Mouse (Mus musculus) right cerebral cortex, postnatal 25 days (tissue): ENCODE results near the gene Rps6ka2.
"Not testable (repeated sequence)": the region's sequence is repeated elsewhere in the genome, so short reads cannot be mapped to it uniquely, and the experiment has no call there.

Experiments used
- DNase-seq: peaks from one replicate; pipeline ENCODE4 v3.0.0; 2022

Gene Rps6ka2

GRCm38 (mm10) chr17:7169627-7170303 lies at the start of gene Rps6ka2:
TSS of gene Rps6ka2 (plus strand) at chr17:7170115.
- DNase-seq, result peak; percentile 96

- not testable (repeated sequence) for DNase-seq
Measured at GRCm38 (mm10) chr17:7120835-7121234, 49.1 kb upstream of the Rps6ka2 start.

- DNase-seq, result not testable (repeated sequence)
Measured at GRCm38 (mm10) chr17:7122554-7122953, 47.4 kb upstream of the Rps6ka2 start.

GRCm38 (mm10) chr17:7126475-7126874 lies 43.4 kb upstream of the Rps6ka2 start:
- DNase-seq, result not testable (repeated sequence)

GRCm38 (mm10) chr17:7134002-7134401 lies 35.9 kb upstream of the Rps6ka2 start:
- not testable (repeated sequence) for DNase-seq

GRCm38 (mm10) chr17:7135277-7135676 lies 34.6 kb upstream of the Rps6ka2 start:
- DNase-seq, result not testable (repeated sequence)

GRCm38 (mm10) chr17:7138186-7138925 lies 31.6 kb upstream of the Rps6ka2 start:
- DNase-seq, result no peak

GRCm38 (mm10) chr17:7140399-7141174 lies 29.3 kb upstream of the Rps6ka2 start:
- no peak for DNase-seq

- DNase-seq, result no peak
Measured at GRCm38 (mm10) chr17:7142367-7142766, 27.5 kb upstream of the Rps6ka2 start.

- no peak for DNase-seq
Measured at GRCm38 (mm10) chr17:7143885-7144518, 25.9 kb upstream of the Rps6ka2 start.

GRCm38 (mm10) chr17:7145373-7146058 lies 24.4 kb upstream of the Rps6ka2 start:
- DNase-seq, result no peak

GRCm38 (mm10) chr17:7146479-7146878 lies 23.4 kb upstream of the Rps6ka2 start:
- no peak for DNase-seq

GRCm38 (mm10) chr17:7147920-7148321 lies 22.0 kb upstream of the Rps6ka2 start:
- DNase-seq, result no peak

GRCm38 (mm10) chr17:7149328-7150195 lies 20.4 kb upstream of the Rps6ka2 start:
- no peak for DNase-seq

GRCm38 (mm10) chr17:7151446-7152100 lies 18.3 kb upstream of the Rps6ka2 start:
- no peak for DNase-seq

- DNase-seq, result no peak
Measured at GRCm38 (mm10) chr17:7152662-7153061, 17.3 kb upstream of the Rps6ka2 start.

- no peak for DNase-seq
Measured at GRCm38 (mm10) chr17:7163955-7164354, 6.0 kb upstream of the Rps6ka2 start.

- no peak for DNase-seq
Measured at GRCm38 (mm10) chr17:7165524-7165923, 4.4 kb upstream of the Rps6ka2 start.

GRCm38 (mm10) chr17:7168961-7169626 lies 821 bp upstream of the Rps6ka2 start:
- DNase-seq, result no peak
